Mouse (Mus musculus) embryo, embryonic 10.5 days (tissue): Measurements from ENCODE around the gene Psmd3.

Experiments
- DNase-seq: peaks from one replicate; pipeline ENCODE4 v3.0.0-alpha.2; 2015; ENCODE audit warnings: low spot score

Psmd3 gene

DNA sequence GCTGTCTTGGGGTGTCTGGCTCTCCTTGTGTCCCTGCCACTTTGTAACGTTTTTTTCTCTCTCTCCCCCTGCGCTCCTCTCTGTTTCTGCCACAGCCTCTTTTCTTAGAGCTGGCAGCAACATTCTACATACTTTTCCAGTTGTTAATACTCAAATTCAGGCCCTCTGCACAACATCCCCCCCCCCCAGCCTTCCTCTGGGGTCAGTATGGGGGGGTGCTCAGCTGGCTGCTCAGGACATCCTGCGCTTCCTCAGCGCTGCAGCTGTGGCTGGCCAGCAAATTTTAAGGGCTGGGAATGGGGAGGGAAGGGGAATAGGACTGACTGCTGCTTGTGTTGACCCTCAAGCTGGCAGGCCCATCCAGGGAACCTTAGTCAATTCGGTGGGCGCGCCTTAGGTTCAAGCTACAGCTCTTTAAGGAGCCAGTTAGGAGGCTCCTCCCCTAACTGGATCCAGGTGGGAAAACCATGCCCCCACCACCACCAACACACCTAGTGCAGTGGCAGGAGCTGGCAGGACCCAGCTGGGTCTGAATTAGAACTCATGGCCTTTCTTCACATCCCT is 62.2 kb downstream of the Psmd3 start:
- DNase-seq, result no peak
